Mouse (Mus musculus): ENCODE data around the gene H2afj. TPM values are rescaled to one million over a fixed set of nuclear protein-coding genes. Genes with fewer than 3 reads are reported as not detected.

H2afj gene
- polyA plus RNA-seq, 1 experiment from 2014 or later, result 125 TPM

DNA sequence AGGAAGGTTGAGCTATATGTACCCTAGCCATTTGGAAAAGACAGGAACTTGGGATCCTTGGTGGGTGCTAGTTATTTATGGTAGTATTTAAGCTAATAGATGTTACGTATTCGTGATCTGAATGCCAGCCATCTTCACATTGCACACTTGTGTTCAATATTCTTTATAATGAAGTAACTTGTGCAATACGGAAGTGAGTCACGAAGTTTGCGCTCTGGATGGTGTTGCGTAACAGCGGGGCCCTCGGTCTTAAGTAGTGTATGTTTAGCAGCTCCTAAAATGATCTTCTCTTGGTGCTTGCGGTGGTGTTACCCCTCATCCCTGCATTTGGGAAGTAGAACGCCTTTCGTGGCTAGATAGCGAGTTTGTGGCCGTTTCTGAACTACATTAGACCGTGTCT, 1.0 kb downstream of the H2afj start:
- Histone ChIP-seq H3K4me2 (peak overlapping the region; percentile 99), H3K27me3 (no peaks in the 10 kb centered on the region), H3K36me3 (peaks cover 22% of the 10 kb centered on the region), H3K4me1 (replicated peaks) (peaks cover 29% of the 10 kb centered on the region), H3K9ac (peak overlapping the region; percentile 84), H3K9me3 (no peaks in the 10 kb centered on the region), H3K27ac (no peak overlapping the region), H3K4me3 (peak overlapping the region; percentile 78)
- ATAC-seq (ENCODE audit: low FRiP score), result no peak
- whole genome bisulfite sequencing, result 39% methylated on average over 14 of the region's 14 CpGs

DNA sequence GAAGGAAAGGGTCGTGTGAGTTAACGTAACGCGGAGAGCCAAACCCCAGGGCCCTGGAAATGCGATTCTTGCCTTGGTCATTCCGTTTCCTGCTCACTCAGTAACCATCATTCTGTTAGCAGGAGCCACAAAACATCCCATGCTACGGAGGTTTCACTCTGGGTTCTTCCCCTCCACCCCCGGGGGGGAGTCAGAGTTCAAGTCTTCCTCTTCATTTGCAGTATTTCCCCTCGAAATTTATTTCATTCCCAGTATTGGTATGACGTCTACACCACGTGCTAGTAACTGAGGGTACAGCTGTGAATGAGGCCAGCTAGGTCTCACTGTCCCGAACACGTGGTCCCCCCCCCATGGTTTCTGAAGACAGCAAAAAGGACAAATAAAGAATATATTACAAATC, 1.6 kb downstream of the H2afj start:
- no peak for ATAC-seq (ENCODE audit: low FRiP score)
- Histone ChIP-seq H3K4me1 (replicated peaks) (peaks cover 29% of the 10 kb centered on the region), H3K9me3 (no peaks in the 10 kb centered on the region), H3K27ac (no peak overlapping the region), H3K27me3 (no peaks in the 10 kb centered on the region), H3K4me2 (peak overlapping the region; percentile 99), H3K36me3 (peaks cover 28% of the 10 kb centered on the region), H3K4me3 (peak overlapping the region; percentile 78; the same call in 1 of the 2 replicates), H3K9ac (no peak overlapping the region)
- 80% methylated on average over 13 of the region's 13 CpGs for WGBS

DNA sequence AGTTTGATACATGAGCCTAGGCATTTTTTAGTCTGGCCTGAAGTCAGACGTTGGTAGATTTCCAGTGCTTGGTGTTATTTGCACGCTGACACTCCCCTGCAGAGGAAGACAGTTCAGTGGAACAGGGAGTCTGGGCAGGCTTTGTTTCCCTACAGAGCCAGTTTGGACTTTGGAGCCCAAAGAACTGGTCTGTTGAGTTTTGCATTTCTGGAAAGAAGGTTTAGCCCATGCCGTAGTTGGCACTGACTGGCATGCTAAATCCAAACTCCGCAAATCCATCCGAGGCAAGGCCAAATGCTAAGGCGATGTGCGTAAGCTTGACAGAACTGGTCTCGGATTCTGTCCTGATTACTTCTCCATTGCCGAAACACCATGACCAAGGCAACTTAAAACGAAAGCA, 3.2 kb downstream of the H2afj start:
- WGBS, result 88% methylated on average over 10 of the region's 10 CpGs
- H3K9me3 ChIP-seq, result no peaks in the 10 kb centered on the region

DNA sequence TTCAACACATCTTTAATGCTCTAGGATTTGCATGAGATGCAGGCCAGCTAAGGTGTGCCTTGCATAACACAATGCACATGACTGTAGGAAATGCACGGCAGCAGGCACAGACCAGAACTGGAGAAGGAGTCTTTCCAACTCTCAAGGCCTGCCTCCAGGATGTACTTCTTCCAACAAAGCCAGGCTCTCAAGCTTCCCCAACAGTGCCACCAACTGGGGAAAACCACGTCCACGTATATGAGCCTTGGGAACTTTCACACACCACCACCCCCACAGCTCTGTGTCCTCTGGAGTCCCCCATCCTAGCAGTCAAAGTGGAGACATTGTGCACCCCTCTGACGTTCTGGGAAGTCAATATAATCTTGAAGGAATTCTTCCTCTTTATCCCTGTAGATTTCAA, 5.1 kb downstream of the H2afj start:
- H3K9me3 ChIP-seq, result no peaks in the 10 kb centered on the region
- no peak overlapping the region for H3K4me2 ChIP-seq
- H3K36me3 ChIP-seq, result peaks cover 60% of the 10 kb centered on the region
- no peak overlapping the region for H3K9ac ChIP-seq
- H3K27me3 ChIP-seq, result no peaks in the 10 kb centered on the region
- H3K4me3 ChIP-seq, result no peak overlapping the region
- 49% methylated on average over 4 of the region's 4 CpGs for WGBS
- no peak for ATAC-seq (ENCODE audit: low FRiP score)
- no peak overlapping the region for H3K27ac ChIP-seq
- H3K4me1 ChIP-seq (replicated peaks), result peaks cover 18% of the 10 kb centered on the region

More for the DNA sequence above, 3.2 kb downstream of the H2afj start:
- Histone ChIP-seq H3K4me3 (no peak overlapping the region), H3K27me3 (no peaks in the 10 kb centered on the region), H3K36me3 (peaks cover 42% of the 10 kb centered on the region), H3K4me2 (no peak overlapping the region), H3K27ac (no peak overlapping the region), H3K4me1 (replicated peaks) (peaks cover 24% of the 10 kb centered on the region), H3K9ac (no peak overlapping the region)
- no peak for ATAC-seq (ENCODE audit: low FRiP score)

DNA sequence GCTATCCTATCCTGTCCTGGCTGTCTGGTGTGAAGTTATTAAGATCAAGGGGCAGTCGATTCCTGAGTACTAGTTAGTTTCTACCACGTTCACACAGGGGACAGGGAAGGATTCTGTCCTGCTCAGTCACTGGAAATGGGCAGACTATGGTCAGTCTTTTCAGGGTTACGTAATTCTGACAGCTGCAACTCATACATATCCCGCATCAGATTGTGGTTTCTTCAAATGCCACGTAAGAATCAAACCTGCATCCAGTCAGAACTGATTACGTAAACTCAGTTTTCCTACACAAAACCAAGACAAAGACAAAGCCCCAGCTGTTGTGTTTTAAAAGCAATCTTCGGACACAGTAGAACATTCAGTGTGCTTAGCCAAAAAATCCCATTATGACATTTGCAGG, 7.3 kb downstream of the H2afj start:
- H3K4me3 ChIP-seq, result no peak overlapping the region
- no peak for ATAC-seq (ENCODE audit: low FRiP score)
- H3K9me3 ChIP-seq, result no peaks in the 10 kb centered on the region
- H3K36me3 ChIP-seq, result peaks cover 82% of the 10 kb centered on the region
- H3K27me3 ChIP-seq, result no peaks in the 10 kb centered on the region
- no peak overlapping the region for H3K4me2 ChIP-seq
- 96% methylated on average over 7 of the region's 7 CpGs for WGBS
- H3K4me1 ChIP-seq (replicated peaks), result no peaks in the 10 kb centered on the region
- H3K9ac ChIP-seq, result no peak overlapping the region
- H3K27ac ChIP-seq, result no peak overlapping the region

DNA sequence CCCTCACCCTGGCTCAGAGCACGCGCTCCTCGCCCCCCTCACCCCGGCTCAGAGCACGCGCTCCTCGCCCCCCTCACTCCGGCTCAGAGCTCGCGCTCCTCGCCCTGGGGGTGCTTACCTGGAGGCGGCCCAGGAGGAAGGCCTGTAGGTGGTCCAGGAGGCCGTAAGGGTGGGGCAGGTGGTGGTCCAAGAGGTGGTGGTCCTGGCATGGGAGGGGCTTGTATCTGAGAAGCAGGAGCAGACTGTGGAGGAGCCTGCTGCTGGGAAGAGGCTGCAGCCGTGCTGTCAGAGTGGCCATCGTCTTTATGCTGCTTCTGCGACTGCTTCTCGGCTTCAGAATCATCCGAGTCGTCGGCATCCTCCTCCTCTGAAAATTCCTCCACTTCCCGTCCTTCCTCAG, 8.8 kb downstream of the H2afj start:
- peaks cover 95% of the 10 kb centered on the region for H3K36me3 ChIP-seq
- H3K27ac ChIP-seq, result no peak overlapping the region
- 94% methylated on average over 21 of the region's 21 CpGs for WGBS
- no peak overlapping the region for H3K4me3 ChIP-seq
- no peak overlapping the region for H3K4me2 ChIP-seq
- no peaks in the 10 kb centered on the region for H3K27me3 ChIP-seq
- H3K4me1 ChIP-seq (replicated peaks), result no peaks in the 10 kb centered on the region
- H3K9ac ChIP-seq, result no peak overlapping the region
- no peak for ATAC-seq (ENCODE audit: low FRiP score)
- H3K9me3 ChIP-seq, result no peaks in the 10 kb centered on the region

DNA sequence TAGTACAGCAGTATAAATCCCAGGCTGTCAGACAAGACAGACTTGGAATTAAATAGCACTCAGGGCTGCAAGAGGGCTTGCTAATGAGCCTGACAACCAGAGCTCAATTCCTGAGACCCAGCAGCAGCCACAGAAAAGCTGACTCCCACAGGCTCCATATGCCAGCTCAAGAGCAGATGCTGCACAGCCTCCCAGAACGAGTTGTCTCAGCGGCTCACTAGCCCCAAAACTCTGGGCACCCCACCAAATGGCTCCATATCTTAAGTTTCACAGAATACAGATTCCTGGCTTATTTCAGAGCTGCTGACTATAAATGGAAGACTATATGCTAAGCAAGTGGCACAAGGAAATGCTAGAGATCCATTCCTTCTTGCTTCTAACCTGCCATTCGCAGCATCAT, 9.5 kb downstream of the H2afj start:
- Histone ChIP-seq H3K4me1 (replicated peaks) (no peaks in the 10 kb centered on the region), H3K9ac (no peak overlapping the region), H3K4me3 (no peak overlapping the region), H3K9me3 (no peaks in the 10 kb centered on the region), H3K27me3 (no peaks in the 10 kb centered on the region), H3K27ac (no peak overlapping the region), H3K4me2 (no peak overlapping the region), H3K36me3 (peaks cover 95% of the 10 kb centered on the region)
- 91% methylated on average over 3 of the region's 3 CpGs for whole genome bisulfite sequencing
- ATAC-seq (ENCODE audit: low FRiP score), result no peak

DNA sequence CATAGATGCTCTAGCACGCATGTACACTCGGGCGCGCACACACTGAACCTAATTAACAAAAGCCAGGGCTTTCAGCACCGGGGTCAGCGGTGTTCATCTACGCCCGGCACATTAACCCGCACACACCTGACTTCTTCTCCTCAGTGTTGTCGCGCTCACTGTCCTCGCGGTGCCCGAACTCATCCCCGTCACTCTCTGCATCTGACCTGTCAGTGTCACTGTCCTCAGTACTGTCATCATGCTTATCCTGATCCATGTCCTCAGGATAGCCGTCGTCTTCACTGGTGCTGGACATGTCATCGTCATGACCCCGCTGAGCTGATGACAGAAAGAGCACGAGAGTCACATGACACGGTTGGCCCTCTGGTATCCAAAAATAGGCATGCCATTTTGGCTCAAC, 12.3 kb downstream of the H2afj start:
- H3K4me3 ChIP-seq, result no peak overlapping the region
- WGBS, result 96% methylated on average over 21 of the region's 21 CpGs
- no peaks in the 10 kb centered on the region for H3K9me3 ChIP-seq
- H3K36me3 ChIP-seq, result peaks cover 90% of the 10 kb centered on the region
- no peak overlapping the region for H3K4me2 ChIP-seq
- no peaks in the 10 kb centered on the region for H3K4me1 ChIP-seq (replicated peaks)
- no peaks in the 10 kb centered on the region for H3K27me3 ChIP-seq
- H3K27ac ChIP-seq, result no peak overlapping the region
- H3K9ac ChIP-seq, result no peak overlapping the region
- no peak for ATAC-seq (ENCODE audit: low FRiP score)

DNA sequence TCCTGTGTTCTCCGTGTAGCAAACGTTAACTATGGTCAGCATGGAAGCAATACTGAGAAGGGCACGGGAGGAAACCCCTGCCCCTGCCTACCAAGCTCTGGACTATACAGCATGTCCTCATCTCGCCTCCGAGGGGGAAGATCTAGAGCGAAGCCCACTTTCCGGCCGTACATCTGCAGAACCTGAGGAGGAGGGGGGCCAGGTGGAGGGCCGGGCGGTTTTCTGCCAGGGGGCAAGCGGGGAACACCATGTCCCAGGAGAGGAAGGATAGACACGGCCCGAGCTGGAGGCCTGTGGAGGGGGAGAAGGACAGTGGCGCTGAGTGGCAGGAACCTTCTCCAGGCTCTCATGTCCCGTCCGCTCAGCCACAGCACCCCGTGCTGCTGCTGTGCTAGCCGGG, 13.0 kb downstream of the H2afj start:
- H3K36me3 ChIP-seq, result peaks cover 84% of the 10 kb centered on the region
- H3K4me1 ChIP-seq (replicated peaks), result no peaks in the 10 kb centered on the region
- H3K9ac ChIP-seq, result no peak overlapping the region
- H3K4me3 ChIP-seq, result no peak overlapping the region
- WGBS, result 95% methylated on average over 17 of the region's 18 CpGs
- no peak overlapping the region for H3K27ac ChIP-seq
- H3K9me3 ChIP-seq, result no peaks in the 10 kb centered on the region
- no peak overlapping the region for H3K4me2 ChIP-seq
- no peak for ATAC-seq (ENCODE audit: low FRiP score)
- no peaks in the 10 kb centered on the region for H3K27me3 ChIP-seq

DNA sequence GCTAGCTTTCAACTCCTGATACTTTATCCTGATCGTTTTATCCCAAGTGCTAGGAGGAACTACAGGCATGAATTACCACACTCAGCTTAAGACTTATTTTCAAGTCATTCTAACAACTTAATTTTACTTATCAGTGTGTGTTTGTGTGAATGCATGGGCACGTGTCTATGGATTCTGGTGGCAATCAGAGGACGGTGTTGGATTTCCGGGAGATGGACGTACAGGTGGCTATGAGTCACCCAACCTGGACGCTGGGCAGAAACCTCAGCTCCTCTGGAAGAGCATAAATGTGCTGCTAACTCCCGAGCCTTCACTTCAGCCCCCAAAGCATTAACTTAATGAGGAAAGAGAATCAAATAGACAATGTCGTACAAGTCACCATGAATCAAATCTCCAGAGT, 16.9 kb downstream of the H2afj start:
- peaks cover 47% of the 10 kb centered on the region for H3K36me3 ChIP-seq
- H3K27ac ChIP-seq, result no peak overlapping the region
- H3K9me3 ChIP-seq, result no peaks in the 10 kb centered on the region
- peaks cover 15% of the 10 kb centered on the region for H3K4me1 ChIP-seq (replicated peaks)
- no peak overlapping the region for H3K4me2 ChIP-seq
- 95% methylated on average over 8 of the region's 8 CpGs for WGBS
- ATAC-seq (ENCODE audit: low FRiP score), result no peak
- H3K27me3 ChIP-seq, result 0 out of 2 replicates have a peak, but pooled peaks cover under 1% of the 10 kb centered on the region
- no peak overlapping the region for H3K9ac ChIP-seq
- H3K4me3 ChIP-seq, result no peak overlapping the region

DNA sequence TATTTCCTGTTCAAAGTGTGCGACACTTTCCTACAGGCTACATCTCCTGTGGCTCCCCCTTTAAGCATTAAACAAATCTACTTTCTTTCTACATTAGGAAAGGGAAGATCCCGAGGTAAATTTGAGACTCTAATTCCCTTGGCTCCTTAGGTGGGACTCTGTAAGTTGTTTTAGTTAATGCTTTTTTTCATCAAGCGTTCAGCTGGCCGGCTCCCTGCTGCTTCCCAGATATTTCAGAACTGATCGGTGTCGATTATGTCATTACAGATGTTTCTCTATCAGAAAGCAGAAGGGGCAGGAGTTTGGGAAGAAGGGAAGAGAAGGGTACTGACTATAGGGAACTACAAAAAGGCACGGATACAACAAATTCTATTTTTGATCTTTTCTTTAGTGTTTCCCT, 19.1 kb downstream of the H2afj start:
- 22% methylated on average over 7 of the region's 7 CpGs for WGBS
- Histone ChIP-seq H3K4me2 (peak overlapping the region; percentile 68), H3K4me3 (peak overlapping the region; percentile 98), H3K9me3 (no peaks in the 10 kb centered on the region), H3K36me3 (peaks cover 26% of the 10 kb centered on the region), H3K27ac (no peak overlapping the region), H3K4me1 (replicated peaks) (peaks cover 15% of the 10 kb centered on the region), H3K27me3 (peaks cover 22% of the 10 kb centered on the region), H3K9ac (peak overlapping the region; percentile 98)
- ATAC-seq (ENCODE audit: low FRiP score), result no peak

DNA sequence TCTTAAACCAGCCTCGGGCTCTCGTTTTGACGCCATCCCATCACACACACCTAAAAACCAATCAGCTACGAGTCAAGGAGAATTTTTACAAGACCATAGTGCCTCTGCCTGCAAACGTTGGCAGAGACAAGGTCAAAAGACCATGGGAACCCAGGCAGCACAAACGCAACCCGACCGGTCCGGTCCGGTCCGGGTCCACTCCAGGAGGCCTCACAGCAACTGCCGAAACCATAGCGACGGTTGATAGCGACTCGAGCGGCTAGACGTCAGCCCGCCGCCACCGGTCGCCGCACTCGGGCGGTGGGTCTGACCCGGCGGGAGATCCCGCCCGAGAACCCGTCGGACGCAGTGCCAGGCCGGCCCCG, 19.5 kb downstream of the H2afj start, which contains the start of gene BC049715:
Gene BC049715 (plus strand): TSS at position 111 of the 365 bp plus-strand sequence.
- Histone ChIP-seq H3K9ac (peak within 1 kb of the TSS; percentile 98), H3K4me1 (replicated peaks) (peaks cover 15% of the 10 kb centered on the region), H3K4me2 (peak within 1 kb of the TSS; percentile 68), H3K27ac (peak within 1 kb of the TSS; percentile 92), H3K4me3 (peak within 1 kb of the TSS; percentile 98), H3K27me3 (peaks cover 22% of the 10 kb centered on the region), H3K36me3 (peaks cover 22% of the 10 kb centered on the region), H3K9me3 (no peaks in the 10 kb centered on the region)
- no peak for ATAC-seq (ENCODE audit: low FRiP score)
- under 1% methylated on average over 34 of the region's 34 CpGs for WGBS

DNA sequence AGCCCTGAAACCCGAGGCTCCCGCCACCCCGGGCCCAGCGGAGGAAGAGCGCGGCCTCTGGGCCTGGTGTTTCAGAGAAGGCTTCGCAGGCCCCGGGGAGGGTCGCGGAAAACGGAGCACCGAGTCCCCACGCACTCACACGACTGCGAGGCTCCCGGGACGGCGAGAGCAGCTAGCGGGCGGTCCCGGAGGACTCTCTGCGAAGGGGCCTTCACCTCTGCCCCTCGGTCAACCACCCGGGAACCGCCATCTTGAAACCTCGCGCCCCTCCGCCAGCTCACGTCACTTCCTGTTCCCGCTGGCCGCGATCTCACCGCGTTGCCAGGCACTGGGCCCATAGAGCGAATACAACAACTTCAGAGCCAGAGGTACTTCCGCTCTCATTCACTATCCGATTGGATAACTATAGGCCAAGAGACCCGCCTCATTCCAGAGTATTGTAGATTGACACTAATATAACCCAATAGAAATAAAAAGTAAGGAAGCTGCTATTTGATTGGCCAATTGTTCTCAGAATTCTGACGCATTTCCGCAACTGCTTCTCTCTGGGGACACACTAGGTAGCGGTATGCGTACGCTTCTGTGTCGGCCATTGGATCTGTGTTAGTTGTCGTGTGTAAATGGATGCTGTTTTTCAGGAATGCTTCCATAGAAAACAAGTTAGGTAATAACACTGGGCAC, 20.0 kb downstream of the H2afj start, which contains the start of gene Wbp11:
Gene Wbp11 (minus strand): TSS at position 353 of the 681 bp plus-strand sequence.
- Histone ChIP-seq H3K4me1 (replicated peaks) (peaks cover 15% of the 10 kb centered on the region), H3K4me3 (peak within 1 kb of the TSS; percentile 98), H3K9ac (peak within 1 kb of the TSS; percentile 98), H3K9me3 (no peaks in the 10 kb centered on the region), H3K27me3 (peaks cover 22% of the 10 kb centered on the region), H3K27ac (peak within 1 kb of the TSS; percentile 92), H3K36me3 (peaks cover 17% of the 10 kb centered on the region), H3K4me2 (peak within 1 kb of the TSS; percentile 68)
- ATAC-seq (ENCODE audit: low FRiP score), result peak; percentile 100
- under 1% methylated on average over 45 of the region's 45 CpGs for WGBS

Data from hindbrain, embryonic 13.5 days (tissue).